Mouse (Mus musculus): ENCODE results near the gene Adat1. TPM values are rescaled to one million over a fixed set of nuclear protein-coding genes. Genes with fewer than 3 reads are reported as not detected.

The Adat1 gene
- polyA plus RNA-seq, 1 experiment from 2014 or later: 6.2 TPM

DNA sequence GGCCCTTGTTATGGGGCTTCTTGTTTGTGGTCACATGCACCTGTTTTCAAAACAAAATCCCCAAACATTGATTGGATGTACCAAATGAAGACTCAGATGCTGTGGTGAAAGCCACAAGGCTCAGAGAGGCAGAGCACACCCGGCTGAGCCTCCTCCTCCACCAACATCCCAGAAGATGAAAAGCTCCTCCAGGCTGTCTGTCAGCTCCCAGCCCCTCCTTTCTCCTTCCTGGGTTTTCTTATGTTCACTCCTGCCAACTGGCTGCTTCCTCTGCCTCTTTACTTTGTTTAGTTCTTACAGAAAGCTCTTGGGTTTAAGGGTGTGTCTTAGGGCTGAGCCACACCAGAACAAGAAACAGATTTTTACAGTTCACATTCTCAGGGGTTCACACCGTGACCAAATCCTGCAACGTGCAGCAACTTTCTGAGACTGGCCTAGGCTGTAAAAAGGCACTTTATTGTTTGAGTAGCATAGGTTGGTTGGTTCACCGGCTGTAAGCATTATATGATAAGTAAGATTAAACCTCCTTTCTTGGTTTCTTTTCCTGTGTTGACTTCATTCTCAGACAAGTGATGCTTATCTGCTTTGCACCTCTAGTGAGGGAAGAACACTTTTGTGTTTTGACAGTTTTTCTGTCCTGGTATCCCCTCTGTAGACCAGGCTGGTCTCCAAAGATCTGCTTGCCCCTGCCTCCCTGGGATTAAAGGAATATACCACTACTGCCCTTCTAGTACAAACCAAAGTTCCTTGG lies 37.1 kb downstream of the Adat1 start:
- no peak overlapping the region for H3K4me3 ChIP-seq
- no peak overlapping the region for H3K27ac ChIP-seq (replicated peaks)
- no peaks in the 10 kb centered on the region for H3K4me1 ChIP-seq
- no peaks in the 10 kb centered on the region for H3K9me3 ChIP-seq
- no peak for ATAC-seq (ENCODE audit: extremely low read depth, insufficient number of reproducible peaks, low FRiP score, low TSS enrichment)
- H3K27me3 ChIP-seq (replicated peaks): no peaks in the 10 kb centered on the region
- H3K4me2 ChIP-seq: no peak overlapping the region
- H3K36me3 ChIP-seq: peaks cover 81% of the 10 kb centered on the region
- H3K9ac ChIP-seq: no peak overlapping the region
- 78% methylated on average over 4 of the region's 4 CpGs for WGBS

DNA sequence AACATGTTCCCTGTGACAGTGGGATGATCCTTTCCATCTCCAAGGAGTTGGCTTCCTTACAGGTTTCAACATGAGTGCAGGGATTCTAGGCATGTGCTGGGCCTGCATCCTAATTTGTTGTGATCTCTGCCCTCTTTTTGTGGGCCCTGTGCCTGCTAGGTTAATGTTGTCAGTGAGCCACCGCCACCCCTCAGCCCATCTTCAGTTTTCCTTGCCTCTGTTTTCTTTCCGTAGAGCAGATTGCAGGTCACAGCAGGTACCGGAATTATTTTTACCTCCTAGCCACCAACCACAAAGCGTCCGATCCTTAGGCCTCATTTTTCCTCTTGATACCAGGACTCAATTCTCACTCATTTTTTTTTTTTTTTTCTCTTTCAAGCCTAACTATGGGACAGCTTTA lies 40.2 kb downstream of the Adat1 start:
- Histone ChIP-seq H3K4me3 (no peak overlapping the region), H3K9me3 (no peaks in the 10 kb centered on the region), H3K4me1 (no peaks in the 10 kb centered on the region), H3K9ac (no peak overlapping the region), H3K4me2 (no peak overlapping the region), H3K27me3 (replicated peaks) (no peaks in the 10 kb centered on the region), H3K36me3 (peaks cover 89% of the 10 kb centered on the region), H3K27ac (replicated peaks) (no peak overlapping the region)
- ATAC-seq (ENCODE audit: extremely low read depth, insufficient number of reproducible peaks, low FRiP score, low TSS enrichment): no peak
- WGBS: 88% methylated on average over 5 of the region's 5 CpGs

DNA sequence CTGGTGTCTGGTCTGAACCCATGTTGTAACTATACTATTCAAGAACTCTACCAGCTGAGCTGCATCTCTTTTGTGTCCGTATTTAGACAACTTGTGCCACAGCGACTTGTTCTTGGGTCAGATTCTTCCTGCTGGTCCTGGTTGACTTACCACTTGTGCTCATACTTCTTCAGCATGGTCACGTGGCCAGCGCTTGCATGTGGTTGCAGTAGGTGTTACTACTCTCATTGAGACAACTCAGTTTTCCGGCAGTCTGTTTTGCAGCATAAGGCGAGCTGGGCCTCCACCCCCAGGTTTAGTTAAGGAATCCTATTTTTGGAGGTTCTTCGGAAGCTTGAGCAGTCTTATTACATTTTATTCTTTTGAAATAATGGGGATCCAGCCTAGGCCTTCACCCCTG lies 40.8 kb downstream of the Adat1 start:
- ATAC-seq (ENCODE audit: extremely low read depth, insufficient number of reproducible peaks, low FRiP score, low TSS enrichment): no peak
- Histone ChIP-seq H3K4me2 (no peak overlapping the region), H3K4me3 (no peak overlapping the region), H3K36me3 (peaks cover 89% of the 10 kb centered on the region), H3K27ac (replicated peaks) (no peak overlapping the region), H3K9ac (no peak overlapping the region), H3K27me3 (replicated peaks) (no peaks in the 10 kb centered on the region), H3K4me1 (no peaks in the 10 kb centered on the region), H3K9me3 (no peaks in the 10 kb centered on the region)
- WGBS: 92% methylated on average over 7 of the region's 7 CpGs

DNA sequence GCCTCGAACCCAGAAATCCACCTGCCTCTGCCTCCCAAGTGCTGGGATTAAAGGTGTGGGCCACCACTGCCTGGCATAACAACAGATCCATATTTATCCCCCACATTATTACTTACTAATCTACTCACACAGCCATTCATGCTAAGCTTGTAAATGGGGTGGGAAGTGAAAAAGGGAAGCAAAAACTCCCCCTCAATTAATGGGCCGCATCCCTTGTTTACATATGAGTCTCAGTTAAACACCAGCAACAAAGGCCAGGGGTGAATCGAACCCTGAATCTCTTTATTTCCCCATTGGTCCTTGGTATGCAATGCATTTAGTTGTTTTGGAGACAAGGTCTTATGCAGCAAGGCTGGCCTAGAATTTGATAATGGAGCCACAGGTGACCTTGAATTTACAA lies 41.3 kb downstream of the Adat1 start:
- Histone ChIP-seq H3K4me1 (no peaks in the 10 kb centered on the region), H3K9ac (no peak overlapping the region), H3K27me3 (replicated peaks) (no peaks in the 10 kb centered on the region), H3K9me3 (no peaks in the 10 kb centered on the region), H3K4me2 (no peak overlapping the region), H3K36me3 (peaks cover 89% of the 10 kb centered on the region), H3K4me3 (no peak overlapping the region), H3K27ac (replicated peaks) (no peak overlapping the region)
- no peak for ATAC-seq (ENCODE audit: extremely low read depth, insufficient number of reproducible peaks, low FRiP score, low TSS enrichment)
- WGBS: 83% methylated on average over 3 of the region's 3 CpGs

DNA sequence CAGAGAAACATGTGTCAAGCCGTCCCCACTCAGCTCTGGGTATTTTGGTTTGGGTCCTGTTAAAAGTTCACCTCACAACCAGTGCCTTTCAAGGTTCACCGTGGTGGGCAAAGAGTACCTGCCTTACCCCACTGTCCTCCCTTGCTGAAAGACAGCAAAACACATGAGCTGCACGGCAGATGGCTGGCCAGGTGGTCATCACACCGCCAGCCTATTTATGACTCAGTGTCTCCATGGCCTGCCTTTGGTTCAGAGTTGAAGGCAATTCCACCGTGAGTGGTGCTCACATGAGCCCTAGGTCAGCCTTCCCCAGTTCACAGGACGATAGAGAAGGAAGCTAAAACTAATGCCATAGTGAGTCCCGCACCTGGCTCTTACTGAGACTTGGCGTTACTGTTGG lies 44.1 kb downstream of the Adat1 start:
- Histone ChIP-seq H3K4me1 (no peaks in the 10 kb centered on the region), H3K4me2 (no peak overlapping the region), H3K9ac (no peak overlapping the region), H3K36me3 (peaks cover 89% of the 10 kb centered on the region), H3K9me3 (no peaks in the 10 kb centered on the region), H3K4me3 (no peak overlapping the region), H3K27me3 (replicated peaks) (no peaks in the 10 kb centered on the region), H3K27ac (replicated peaks) (no peak overlapping the region)
- ATAC-seq (ENCODE audit: extremely low read depth, insufficient number of reproducible peaks, low FRiP score, low TSS enrichment): no peak
- WGBS: 90% methylated on average over 8 of the region's 8 CpGs

DNA sequence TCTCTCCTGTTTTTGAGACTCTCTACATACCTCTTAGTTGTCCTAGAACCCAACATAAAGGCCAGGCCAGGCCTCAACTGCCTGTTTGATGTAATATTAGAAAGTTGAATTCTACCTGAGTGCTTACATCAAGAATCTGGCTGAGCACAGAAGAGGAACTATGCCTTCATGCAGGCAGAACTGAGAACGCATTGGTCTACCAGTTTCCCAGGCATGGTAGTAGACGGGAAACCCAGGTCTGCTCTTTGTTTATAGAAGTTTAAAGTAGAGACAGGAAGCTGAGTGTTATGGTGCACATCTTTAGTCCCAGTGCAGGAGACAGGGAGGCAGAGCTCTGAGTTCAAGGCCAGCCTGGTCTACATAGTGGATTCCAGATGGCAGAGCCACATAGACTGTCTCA lies 45.0 kb downstream of the Adat1 start:
- no peak overlapping the region for H3K27ac ChIP-seq (replicated peaks)
- no peak overlapping the region for H3K9ac ChIP-seq
- H3K9me3 ChIP-seq: no peaks in the 10 kb centered on the region
- H3K4me3 ChIP-seq: no peak overlapping the region
- WGBS: 84% methylated on average over 2 of the region's 2 CpGs
- H3K36me3 ChIP-seq: peaks cover 94% of the 10 kb centered on the region
- peaks cover 1% of the 10 kb centered on the region; the same call in 1 of the 2 replicates for H3K4me1 ChIP-seq
- no peak overlapping the region for H3K4me2 ChIP-seq
- no peaks in the 10 kb centered on the region for H3K27me3 ChIP-seq (replicated peaks)
- no peak for ATAC-seq (ENCODE audit: extremely low read depth, insufficient number of reproducible peaks, low FRiP score, low TSS enrichment)

DNA sequence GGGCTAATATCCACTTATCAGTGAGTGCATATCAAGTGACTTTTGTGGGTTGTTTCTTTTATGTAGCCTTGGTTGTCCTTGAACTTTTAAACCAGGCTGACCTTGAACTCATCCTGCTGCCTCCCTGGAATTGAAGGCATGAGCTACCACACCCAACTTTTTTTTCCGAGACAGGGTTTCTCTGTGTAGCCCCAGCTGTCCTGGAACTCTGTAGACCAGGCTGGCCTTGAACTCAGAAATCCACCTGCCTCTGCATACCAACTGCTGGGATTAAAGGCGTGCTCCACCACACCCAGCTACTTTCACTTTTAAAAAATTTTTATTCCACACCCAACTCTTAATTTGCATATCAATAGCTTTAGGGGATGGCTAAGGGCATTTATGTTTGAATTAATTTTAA lies 48.6 kb downstream of the Adat1 start:
- 85% methylated on average over 2 of the region's 2 CpGs for WGBS
- ATAC-seq (ENCODE audit: extremely low read depth, insufficient number of reproducible peaks, low FRiP score, low TSS enrichment): no peak
- Histone ChIP-seq H3K9me3 (no peaks in the 10 kb centered on the region), H3K4me2 (no peak overlapping the region), H3K27me3 (replicated peaks) (no peaks in the 10 kb centered on the region), H3K27ac (replicated peaks) (no peak overlapping the region), H3K4me1 (peaks cover 18% of the 10 kb centered on the region), H3K4me3 (no peak overlapping the region), H3K36me3 (peaks cover 64% of the 10 kb centered on the region), H3K9ac (no peak overlapping the region)

DNA sequence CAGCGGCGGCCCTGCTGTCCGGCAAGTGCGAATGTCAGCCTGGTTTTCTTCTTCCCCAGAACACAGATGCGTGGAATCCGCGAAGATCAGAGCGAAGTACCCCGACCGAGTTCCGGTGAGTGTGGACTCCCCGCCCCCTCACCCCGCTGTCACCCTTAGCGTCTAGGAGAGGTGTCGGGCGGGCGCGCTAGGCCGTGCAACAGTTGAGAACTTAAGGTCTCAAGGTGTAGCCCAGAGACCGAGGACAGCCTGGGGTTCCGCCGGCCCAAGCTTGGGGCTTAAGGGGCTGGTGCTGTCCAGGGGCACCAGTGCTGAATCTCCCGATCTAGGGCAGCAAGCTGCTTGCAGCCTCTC lies 51.0 kb downstream of the Adat1 start:
- ATAC-seq (ENCODE audit: extremely low read depth, insufficient number of reproducible peaks, low FRiP score, low TSS enrichment): no peak
- no peaks in the 10 kb centered on the region for H3K9me3 ChIP-seq
- H3K27ac ChIP-seq (replicated peaks): peak overlapping the region; percentile 86
- peaks cover 41% of the 10 kb centered on the region for H3K36me3 ChIP-seq
- H3K9ac ChIP-seq: peak overlapping the region; percentile 92
- H3K4me2 ChIP-seq: peak overlapping the region; percentile 78
- peak overlapping the region; percentile 85 for H3K4me3 ChIP-seq
- WGBS: under 1% methylated on average over 23 of the region's 23 CpGs
- H3K27me3 ChIP-seq (replicated peaks): no peaks in the 10 kb centered on the region
- peaks cover 18% of the 10 kb centered on the region for H3K4me1 ChIP-seq

DNA sequence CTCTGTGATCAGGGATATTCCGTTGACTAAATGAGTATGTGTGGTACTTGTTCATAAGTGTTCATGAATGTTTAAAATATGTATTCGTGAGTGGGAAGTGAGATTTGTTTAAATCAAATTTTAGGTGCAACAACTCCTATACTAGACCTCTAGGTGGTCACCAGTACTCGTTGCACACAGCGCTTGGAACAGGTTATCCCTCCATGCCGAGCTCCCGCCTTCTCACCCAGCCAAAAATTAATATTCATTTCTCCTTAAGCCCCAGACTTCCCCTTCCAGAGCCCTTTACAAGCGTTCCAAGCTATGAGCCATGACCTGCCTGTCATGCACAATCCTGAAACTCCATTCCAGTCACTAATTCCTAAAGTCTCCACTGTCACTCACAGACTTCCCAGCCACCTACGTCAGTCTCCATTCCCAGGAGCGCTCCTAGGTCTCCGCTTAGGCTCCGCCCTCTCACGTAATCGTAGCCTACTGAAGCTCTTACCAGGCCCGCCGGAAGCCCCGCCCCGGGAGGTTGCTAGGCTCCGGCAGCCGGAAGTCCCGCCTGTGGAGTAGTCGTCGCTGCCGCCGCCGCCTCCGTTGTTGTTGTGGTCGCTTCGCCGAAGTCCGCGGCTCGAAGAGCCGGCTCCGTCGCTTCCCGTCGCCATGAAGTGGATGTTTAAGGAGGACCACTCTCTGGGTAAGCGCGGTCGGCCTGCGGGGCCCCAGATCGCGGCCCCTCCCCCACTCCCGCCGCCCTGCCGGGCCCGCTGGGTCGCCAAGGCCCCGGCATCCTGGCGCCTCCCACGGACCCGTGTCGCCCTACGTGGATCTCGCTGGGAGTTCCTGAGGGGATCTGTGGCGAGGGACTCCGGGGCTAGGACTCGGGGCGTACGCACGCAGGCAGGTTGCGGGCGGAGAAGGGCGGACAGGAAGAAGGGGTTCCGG lies 51.7 kb downstream of the Adat1 start, which contains the start of gene Gabarapl2:
Gene Gabarapl2, plus strand, starts transcription at position 533 of the 930 bp plus-strand sequence.
- peak within 1 kb of the TSS; percentile 92 for H3K9ac ChIP-seq
- no peaks in the 10 kb centered on the region for H3K27me3 ChIP-seq (replicated peaks)
- H3K9me3 ChIP-seq: no peaks in the 10 kb centered on the region
- H3K36me3 ChIP-seq: peaks cover 35% of the 10 kb centered on the region
- peaks cover 18% of the 10 kb centered on the region for H3K4me1 ChIP-seq
- under 1% methylated on average over 65 of the region's 65 CpGs for WGBS
- H3K27ac ChIP-seq (replicated peaks): peak within 1 kb of the TSS; percentile 86
- H3K4me3 ChIP-seq: peak within 1 kb of the TSS; percentile 85
- peak; percentile 97 for ATAC-seq (ENCODE audit: extremely low read depth, insufficient number of reproducible peaks, low FRiP score, low TSS enrichment)
- peak within 1 kb of the TSS; percentile 78 for H3K4me2 ChIP-seq

DNA sequence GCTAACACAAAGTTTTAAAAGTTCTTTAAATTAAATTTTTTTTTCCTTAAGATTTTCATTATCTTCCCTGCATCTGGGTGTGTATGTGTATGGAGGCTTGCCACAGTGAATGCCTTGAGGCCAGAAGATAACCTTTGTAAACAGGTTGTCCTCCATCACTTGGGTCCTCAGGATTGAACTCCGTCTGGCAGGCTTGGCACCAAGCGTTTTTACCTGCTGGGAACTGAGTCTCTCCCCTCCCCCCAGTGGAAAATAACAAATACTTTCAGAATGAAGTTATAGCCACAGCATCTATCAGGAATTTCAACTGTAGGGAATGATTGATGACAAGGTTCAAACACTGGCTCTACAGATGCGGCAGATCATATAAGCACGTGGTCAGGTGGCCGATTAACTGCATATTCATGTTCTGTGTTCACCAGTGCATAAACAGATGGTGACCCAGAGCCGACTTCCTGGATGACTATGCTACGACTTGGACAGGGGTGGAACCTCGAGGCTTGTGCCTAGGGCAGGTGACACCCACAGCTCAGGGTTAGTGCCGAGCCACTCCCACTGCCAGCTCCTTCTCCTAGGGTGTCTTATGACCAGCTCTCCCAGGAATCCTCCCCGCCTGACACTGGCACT lies 52.5 kb downstream of the Adat1 start:
- H3K36me3 ChIP-seq: peaks cover 27% of the 10 kb centered on the region
- WGBS: 10% methylated on average over 10 of the region's 10 CpGs
- H3K9me3 ChIP-seq: no peaks in the 10 kb centered on the region
- H3K4me3 ChIP-seq: peak overlapping the region; percentile 85
- peak overlapping the region; percentile 86 for H3K27ac ChIP-seq (replicated peaks)
- H3K9ac ChIP-seq: peak overlapping the region; percentile 92
- no peaks in the 10 kb centered on the region for H3K27me3 ChIP-seq (replicated peaks)
- peak; percentile 74 for ATAC-seq (ENCODE audit: extremely low read depth, insufficient number of reproducible peaks, low FRiP score, low TSS enrichment)
- peak overlapping the region; percentile 78 for H3K4me2 ChIP-seq
- peaks cover 18% of the 10 kb centered on the region for H3K4me1 ChIP-seq
